Mouse (Mus musculus) heart, embryonic 11.5 days (tissue): ENCODE data around the gene Lss. TPM values are rescaled to one million over a fixed set of nuclear protein-coding genes. Genes with fewer than 3 reads are reported as not detected.
A peak's percentile ranks its signal among the peaks of the same experiment; 100 is the strongest.

ENCODE experiments used
- ATAC-seq: fragments of 200-750 bp; cut with Nextera tagmentation; replicated peaks from 2 replicates; pipeline ENCODE4 v1.8.0; 2017; ENCODE audit warnings: moderate library complexity; ENCODE audit not compliant: insufficient number of reproducible peaks, low FRiP score, low TSS enrichment
- H3K27ac ChIP-seq: fragments of 300-500 bp; sonication (generic); 2 replicates; pipeline ENCODE4 v1.5.1; 2014; ENCODE audit warnings: mild to moderate bottlenecking, low read depth, low read length
- H3K27me3 ChIP-seq: fragments of 300-500 bp; sonication (generic); 2 replicates; pipeline ENCODE4 v1.6.1; 2014; ENCODE audit warnings: mild to moderate bottlenecking, low read length, mixed read lengths; ENCODE audit not compliant: control insufficient read depth, insufficient read depth
- H3K36me3 ChIP-seq: fragments of 300-500 bp; sonication (generic); 2 replicates; pipeline ENCODE4 v1.6.1; 2014; ENCODE audit warnings: mild to moderate bottlenecking, low read length, moderate library complexity, mixed read lengths; ENCODE audit not compliant: control insufficient read depth, insufficient read depth
- H3K4me1 ChIP-seq: fragments of 300-500 bp; sonication (generic); 2 replicates; pipeline ENCODE4 v1.6.1; 2014; ENCODE audit warnings: low read length; ENCODE audit not compliant: control insufficient read depth, insufficient read depth
- H3K4me2 ChIP-seq: fragments of 300-500 bp; sonication (generic); 2 replicates; pipeline ENCODE4 v1.6.1; 2014; ENCODE audit warnings: mild to moderate bottlenecking, moderate library complexity
- H3K4me3 ChIP-seq: fragments of 300-500 bp; sonication (generic); 2 replicates; pipeline ENCODE4 v1.5.1; 2014; ENCODE audit warnings: low read depth, low read length
- H3K9ac ChIP-seq: fragments of 300-500 bp; sonication (generic); 2 replicates; pipeline ENCODE4 v1.6.1; 2014; ENCODE audit warnings: mild to moderate bottlenecking, low read depth, low read length, moderate library complexity
- H3K9me3 ChIP-seq: fragments of 300-500 bp; sonication (generic); replicated peaks from 2 replicates; pipeline ENCODE4 v1.6.1; 2016; ENCODE audit warnings: low read length; ENCODE audit not compliant: control insufficient read depth
- WGBS: fragments of 180-500 bp; shearing (Covaris S2); extraction: QIAGEN DNeasy Blood & Tissue Kit; methylation state at CpG from one replicate; pipeline ENCODE4 v1.1.7; 2014; ENCODE audit not compliant: insufficient replicate concordance; 5-methylcytosine and 5-hydroxymethylcytosine counted together
- polyA plus RNA-seq: library from polyadenylated mRNA; unstranded; fragments of >200 nt; fragmentation: Nextera tagmentation; extraction: Ambion mirVana; gene quantifications from 2 replicates; pipeline ENCODE4 v1.2.1, GENCODE M21; 2014

The Lss gene
- polyA plus RNA-seq, 1 experiment from 2014 or later, result 15.1 TPM

- Histone ChIP-seq H3K4me2 (no peak within 1 kb of the TSS), H3K4me3 (no peak within 1 kb of the TSS), H3K36me3 (no peaks in the 10 kb centered on the region), H3K4me1 (0 out of 2 replicates have a peak, but pooled peaks cover 3% of the 10 kb centered on the region), H3K9ac (no peak within 1 kb of the TSS), H3K27me3 (no peaks in the 10 kb centered on the region), H3K9me3 (peaks cover 5% of the 10 kb centered on the region; the same call in 1 of the 2 replicates), H3K27ac (no peak within 1 kb of the TSS)
- ATAC-seq, result no peak
- 78% methylated on average over 3 of the region's 3 CpGs for WGBS
Observed at GRCm38 (mm10) chr10:76575374-76575773, 44.0 kb downstream of the Lss start, which contains the start of gene Ftcd. Ftcd (plus strand) TSS chr10:76575648.

- Histone ChIP-seq H3K27me3 (no peaks in the 10 kb centered on the region), H3K4me2 (no peak overlapping the region), H3K9ac (no peak overlapping the region), H3K4me3 (no peak overlapping the region), H3K4me1 (0 out of 2 replicates have a peak, but pooled peaks cover 3% of the 10 kb centered on the region), H3K27ac (no peak overlapping the region), H3K9me3 (no peaks in the 10 kb centered on the region), H3K36me3 (no peaks in the 10 kb centered on the region)
- ATAC-seq, result no peak
- WGBS, result 51% methylated on average over 7 of the region's 7 CpGs
Observed at GRCm38 (mm10) chr10:76576920-76577319, 45.5 kb downstream of the Lss start.

- Histone ChIP-seq H3K4me2 (peak overlapping the region; percentile 57), H3K9me3 (no peaks in the 10 kb centered on the region), H3K27ac (peak overlapping the region; percentile 76), H3K4me1 (peaks cover 18% of the 10 kb centered on the region), H3K4me3 (peak overlapping the region; percentile 22), H3K9ac (peak overlapping the region; percentile 56), H3K27me3 (no peaks in the 10 kb centered on the region), H3K36me3 (no peaks in the 10 kb centered on the region)
- WGBS, result 14% methylated on average over 10 of the region's 10 CpGs
- ATAC-seq, result peak; percentile 48; the same call in 1 of the 2 replicates
Observed at GRCm38 (mm10) chr10:76584138-76584537, 52.8 kb downstream of the Lss start.

GRCm38 (mm10) chr10:76586190-76586589 lies 54.8 kb downstream of the Lss start:
- peak; percentile 71; the same call in 1 of the 2 replicates for ATAC-seq
- Histone ChIP-seq H3K9me3 (no peaks in the 10 kb centered on the region), H3K36me3 (no peaks in the 10 kb centered on the region), H3K4me1 (peaks cover 24% of the 10 kb centered on the region), H3K27ac (peak overlapping the region; percentile 83), H3K9ac (no peak overlapping the region), H3K27me3 (no peaks in the 10 kb centered on the region), H3K4me2 (no peak overlapping the region), H3K4me3 (no peak overlapping the region)
- WGBS, result 7% methylated on average over 1 of the region's 1 CpGs

- Histone ChIP-seq H3K27me3 (no peaks in the 10 kb centered on the region), H3K9me3 (no peaks in the 10 kb centered on the region), H3K4me1 (peaks cover 13% of the 10 kb centered on the region), H3K4me3 (no peak overlapping the region), H3K9ac (no peak overlapping the region), H3K27ac (peak overlapping the region; percentile 85), H3K4me2 (no peak overlapping the region), H3K36me3 (no peaks in the 10 kb centered on the region)
- ATAC-seq, result no peak
- WGBS, result 58% methylated on average over 11 of the region's 11 CpGs
Observed at GRCm38 (mm10) chr10:76590197-76590596, 58.8 kb downstream of the Lss start.

GRCm38 (mm10) chr10:76596338-76596737 lies 65.0 kb downstream of the Lss start:
- no peaks in the 10 kb centered on the region for H3K4me1 ChIP-seq
- H3K4me2 ChIP-seq, result no peak overlapping the region
- ATAC-seq, result no peak
- H3K27me3 ChIP-seq, result no peaks in the 10 kb centered on the region
- no peak overlapping the region for H3K9ac ChIP-seq
- H3K36me3 ChIP-seq, result no peaks in the 10 kb centered on the region
- no peak overlapping the region for H3K4me3 ChIP-seq
- WGBS, result 92% methylated on average over 31 of the region's 31 CpGs
- H3K27ac ChIP-seq, result no peak overlapping the region
- no peaks in the 10 kb centered on the region for H3K9me3 ChIP-seq

GRCm38 (mm10) chr10:76602690-76603089 lies 71.3 kb downstream of the Lss start:
- H3K4me3 ChIP-seq, result no peak overlapping the region
- WGBS, result 38% methylated on average over 3 of the region's 3 CpGs
- no peaks in the 10 kb centered on the region for H3K27me3 ChIP-seq
- ATAC-seq, result no peak
- H3K4me1 ChIP-seq, result peaks cover 6% of the 10 kb centered on the region; the same call in 1 of the 2 replicates
- no peak overlapping the region for H3K4me2 ChIP-seq
- H3K9ac ChIP-seq, result no peak overlapping the region
- H3K9me3 ChIP-seq, result no peaks in the 10 kb centered on the region
- no peak overlapping the region for H3K27ac ChIP-seq
- H3K36me3 ChIP-seq, result peaks cover 5% of the 10 kb centered on the region; the same call in 1 of the 2 replicates

Other genes with a start within 250 kb of the Lss start
- 5.6 and 5.7 TPM in 2 replicates for gene Dip2a, start 186.3 kb upstream of the Lss start, polyA plus RNA-seq
- gene AC141477.1, start 91.1 kb upstream of the Lss start, polyA plus RNA-seq, result not detected in 2 replicates
- 11.8 and 12.5 TPM in 2 replicates for gene Pcnt, start 88.8 kb upstream of the Lss start, polyA plus RNA-seq
- not detected in 2 replicates for gene 2610028H24Rik, start 82.5 kb upstream of the Lss start, polyA plus RNA-seq
- 34.2 and 51.2 TPM in 2 replicates for gene Mcm3ap, start 62.7 kb upstream of the Lss start, polyA plus RNA-seq
- gene Ybey, start 62.5 kb upstream of the Lss start, polyA plus RNA-seq, result 4.6 and 5.2 TPM in 2 replicates
- gene Spatc1l, start 30.7 kb downstream of the Lss start, polyA plus RNA-seq, result not detected in 2 replicates
- 1.9 and 3.4 TPM in 2 replicates for gene Ftcd, start 44.1 kb downstream of the Lss start, polyA plus RNA-seq
- 11.6 and 16.3 TPM in 2 replicates for gene Col6a2, start 92.0 kb downstream of the Lss start, polyA plus RNA-seq
- gene Col6a1, start 194.6 kb downstream of the Lss start, polyA plus RNA-seq, result 16.3 and 22.1 TPM in 2 replicates